Mouse (Mus musculus): ENCODE data around the gene Shisa2.
A peak's percentile ranks its signal among the peaks of the same experiment; 100 is the strongest.

The Shisa2 gene

GRCm38 (mm10) chr14:59633295-59633898, 8.3 kb downstream of the Shisa2 start:
- DNase-seq: no peak

- DNase-seq: no peak
Measured at GRCm38 (mm10) chr14:59633988-59634387, 8.9 kb downstream of the Shisa2 start.

GRCm38 (mm10) chr14:59638906-59639703, 14.0 kb downstream of the Shisa2 start:
- peak; percentile 25 for DNase-seq

GRCm38 (mm10) chr14:59641856-59642255, 16.7 kb downstream of the Shisa2 start:
- peak; percentile 69 for DNase-seq

- DNase-seq: no peak
Measured at GRCm38 (mm10) chr14:59643582-59643981, 18.5 kb downstream of the Shisa2 start.

GRCm38 (mm10) chr14:59644166-59644565, 19.1 kb downstream of the Shisa2 start:
- DNase-seq: no peak

GRCm38 (mm10) chr14:59644896-59645295, 19.8 kb downstream of the Shisa2 start:
- DNase-seq: no peak

- no peak for DNase-seq
Measured at GRCm38 (mm10) chr14:59646826-59647697, 22.0 kb downstream of the Shisa2 start.

- DNase-seq: no peak
Measured at GRCm38 (mm10) chr14:59648611-59649010, 23.5 kb downstream of the Shisa2 start.

GRCm38 (mm10) chr14:59649337-59649736, 24.2 kb downstream of the Shisa2 start:
- no peak for DNase-seq

GRCm38 (mm10) chr14:59656591-59656990, 31.5 kb downstream of the Shisa2 start:
- no peak for DNase-seq

GRCm38 (mm10) chr14:59657098-59657497, 32.0 kb downstream of the Shisa2 start:
- no peak for DNase-seq

- DNase-seq: no peak
Measured at GRCm38 (mm10) chr14:59672893-59673515, 47.9 kb downstream of the Shisa2 start.

GRCm38 (mm10) chr14:59674556-59674955, 49.4 kb downstream of the Shisa2 start:
- DNase-seq: no peak

- no peak for DNase-seq
Measured at GRCm38 (mm10) chr14:59675330-59675729, 50.2 kb downstream of the Shisa2 start.

GRCm38 (mm10) chr14:59677598-59678003, 52.5 kb downstream of the Shisa2 start:
- DNase-seq: peak; percentile 23
